Mouse (Mus musculus): ENCODE results near the gene Cib2.
A peak's percentile ranks its signal among the peaks of the same experiment; 100 is the strongest.

Gene Cib2

GRCm38 (mm10) chr9:54544954-54545315 lies 15.1 kb downstream of the Cib2 start:
- no peak for DNase-seq (ENCODE audit: low spot score in 2 of 2)

DNA sequence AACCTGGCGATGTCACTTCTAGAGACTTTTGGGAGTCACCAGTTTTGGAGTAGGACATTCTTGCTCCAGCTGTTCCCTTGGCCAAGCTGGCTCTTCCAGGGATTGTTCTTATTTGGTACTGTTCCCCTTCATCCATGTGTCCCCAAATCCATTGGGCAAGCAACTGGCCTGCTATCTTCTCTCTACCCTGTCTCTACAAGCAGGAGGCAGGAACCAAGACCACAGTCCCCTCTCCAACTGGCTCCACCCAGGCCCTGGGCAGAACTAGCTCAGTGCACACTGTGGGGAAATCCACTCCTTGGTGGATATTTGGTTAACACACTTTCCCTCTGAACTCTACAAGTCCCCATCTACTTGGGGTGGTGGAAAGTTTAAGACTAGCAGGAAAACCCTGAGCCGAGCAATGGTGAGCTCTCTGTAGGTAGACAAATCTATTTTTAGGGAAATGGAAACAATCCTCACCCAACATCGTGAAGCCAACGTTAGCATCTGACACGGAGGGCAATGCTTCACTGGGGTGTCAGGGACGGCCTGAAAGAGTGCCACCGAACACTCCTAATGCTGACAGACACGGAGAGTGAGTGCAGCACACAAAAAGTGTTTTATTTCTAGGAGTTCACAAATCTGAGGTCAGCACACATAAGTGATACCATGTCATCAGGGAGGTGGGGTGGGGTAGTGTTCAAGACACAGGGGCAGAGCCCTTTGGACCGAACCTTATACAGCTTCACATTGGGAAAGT lies 15.6 kb downstream of the Cib2 start:
- no peak for DNase-seq (ENCODE audit: low spot score in 2 of 2)

DNA sequence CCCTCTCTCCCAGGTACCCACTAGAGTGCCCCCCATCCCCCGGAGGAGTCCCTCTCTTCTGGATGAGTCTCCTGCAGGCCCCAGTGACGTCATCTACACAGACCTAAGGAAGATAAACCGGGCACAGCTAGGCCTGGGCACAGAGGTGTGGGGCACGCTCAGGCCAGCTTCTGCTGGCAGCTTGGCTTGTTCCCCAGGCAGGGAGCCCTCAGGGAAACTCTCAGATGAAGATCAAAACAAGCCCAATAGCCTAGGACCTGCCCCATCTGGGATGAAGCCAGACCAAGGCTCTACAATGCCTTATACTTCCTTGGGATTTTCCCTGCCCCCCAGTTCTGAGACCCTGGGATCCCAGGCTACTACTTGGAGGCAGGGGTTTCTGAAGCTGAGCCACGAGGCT lies 19.2 kb downstream of the Cib2 start:
- DNase-seq (ENCODE audit: low spot score in 2 of 2), result no peak

DNA sequence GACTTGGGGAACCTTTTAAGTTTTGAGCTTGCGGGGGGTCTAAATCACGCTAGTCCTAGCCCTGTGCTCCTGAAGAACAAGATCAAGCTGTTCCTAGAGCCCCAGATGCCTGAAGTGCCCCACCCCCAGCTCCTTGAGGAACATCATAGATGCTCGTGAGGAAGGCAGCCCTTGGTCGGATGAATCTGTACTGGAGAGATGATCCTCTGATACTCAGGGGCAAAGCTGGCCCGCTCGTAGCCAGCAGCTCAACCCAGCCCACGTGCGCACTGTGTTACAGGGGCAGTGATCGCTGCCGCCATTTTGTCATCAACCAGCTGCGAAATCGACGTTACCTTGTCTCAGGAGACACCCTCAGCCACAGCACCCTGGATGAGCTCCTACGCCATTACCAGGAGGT lies 21.3 kb downstream of the Cib2 start, which contains the start of gene Sh2d7:
Gene Sh2d7, plus strand, starts transcription at position 301 of the 400 bp plus-strand sequence.
- DNase-seq (ENCODE audit: low spot score in 2 of 2), result no peak

DNA sequence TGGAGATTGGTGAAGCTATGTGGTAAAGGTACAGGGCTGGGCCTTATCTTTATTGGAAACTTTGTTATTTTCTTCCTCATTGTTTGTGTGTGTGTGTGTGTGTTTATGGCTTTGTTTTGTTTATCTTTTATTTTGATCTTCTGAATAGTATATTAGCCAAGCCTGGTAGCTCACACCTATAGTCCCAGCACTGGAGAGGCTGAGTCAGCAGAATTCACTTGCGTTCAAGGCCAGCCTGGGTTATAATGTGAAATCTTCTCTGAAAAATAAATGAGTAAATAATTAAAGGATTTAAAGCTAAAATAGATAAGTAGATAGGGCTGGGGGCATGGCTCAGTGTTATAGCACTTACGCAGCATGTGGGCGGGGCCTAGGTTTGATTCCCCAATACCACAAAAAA lies 21.8 kb downstream of the Cib2 start:
- no peak for DNase-seq (ENCODE audit: low spot score in 2 of 2)

DNA sequence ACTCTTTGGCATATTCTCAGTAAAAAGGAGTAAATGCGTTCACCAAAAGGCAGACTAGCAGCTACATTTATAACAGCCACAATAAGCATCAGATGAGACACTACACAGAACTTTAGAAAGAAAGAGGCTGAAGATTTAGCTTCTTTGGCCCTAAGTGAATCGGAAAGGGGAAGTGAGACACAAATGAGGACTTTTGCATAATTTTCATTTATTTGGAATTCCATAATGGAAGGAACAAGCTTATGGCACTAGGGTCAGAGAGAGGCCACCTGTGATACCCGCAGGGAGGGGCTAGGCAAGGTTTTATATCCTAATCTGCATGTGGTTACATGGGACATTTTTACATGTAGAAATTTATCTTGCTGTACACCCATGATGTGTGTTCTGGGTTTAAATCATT lies 22.5 kb downstream of the Cib2 start:
- no peak for DNase-seq (ENCODE audit: low spot score in 2 of 2)

GRCm38 (mm10) chr9:54537030-54537429 lies 23.0 kb downstream of the Cib2 start:
- DNase-seq (ENCODE audit: low spot score in 2 of 2), result no peak

GRCm38 (mm10) chr9:54536236-54536635 lies 23.8 kb downstream of the Cib2 start:
- no peak for DNase-seq (ENCODE audit: low spot score in 2 of 2)

- no peak for DNase-seq (ENCODE audit: low spot score in 2 of 2)
Measured at GRCm38 (mm10) chr9:54533975-54534374, 26.0 kb downstream of the Cib2 start.

GRCm38 (mm10) chr9:54532926-54533325 lies 27.1 kb downstream of the Cib2 start:
- no peak for DNase-seq (ENCODE audit: low spot score in 2 of 2)

- DNase-seq (ENCODE audit: low spot score in 2 of 2), result no peak
Measured at GRCm38 (mm10) chr9:54531421-54531820, 28.6 kb downstream of the Cib2 start.

- DNase-seq (ENCODE audit: low spot score in 2 of 2), result no peak
Measured at GRCm38 (mm10) chr9:54530836-54531235, 29.2 kb downstream of the Cib2 start.

DNA sequence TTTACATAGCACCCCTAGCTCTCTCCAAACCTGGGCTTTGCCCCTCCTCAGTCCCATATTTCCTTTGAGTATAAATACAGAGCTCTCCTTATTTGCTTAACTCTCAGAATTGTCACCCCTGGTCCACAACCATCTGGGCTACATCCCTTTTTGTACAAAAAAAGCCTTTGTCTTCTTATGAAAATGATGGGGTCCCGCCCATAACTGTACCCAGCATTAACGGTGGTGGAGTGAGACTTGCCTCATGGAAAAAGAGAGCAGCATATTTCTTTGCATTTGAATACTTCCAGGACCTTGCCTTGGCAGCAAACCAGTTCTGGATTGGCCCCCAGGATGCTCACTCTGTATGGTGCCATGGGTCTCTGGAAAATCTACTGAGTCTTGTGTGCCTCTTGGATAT lies 30.1 kb downstream of the Cib2 start:
- no peak for DNase-seq (ENCODE audit: low spot score in 2 of 2)

DNA sequence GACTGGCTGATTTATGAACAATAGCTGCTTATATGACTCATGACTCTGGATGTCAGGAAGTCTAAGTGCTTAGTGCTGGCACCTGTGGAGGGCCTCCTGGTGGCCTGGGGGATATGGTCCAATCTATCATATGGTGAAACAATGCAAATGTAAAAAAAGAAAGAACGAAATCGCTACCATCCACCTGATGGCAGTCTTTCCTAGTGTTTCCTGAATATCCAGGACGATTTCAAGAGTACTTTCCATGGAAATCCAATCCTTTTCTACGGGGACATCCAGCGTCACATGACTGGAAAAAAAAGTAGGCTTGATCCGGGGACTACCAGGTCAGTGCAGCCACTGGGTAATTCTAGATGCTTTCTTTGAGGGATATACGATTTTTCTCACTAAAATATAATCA lies 32.3 kb downstream of the Cib2 start:
- DNase-seq (ENCODE audit: low spot score in 2 of 2), result no peak

DNA sequence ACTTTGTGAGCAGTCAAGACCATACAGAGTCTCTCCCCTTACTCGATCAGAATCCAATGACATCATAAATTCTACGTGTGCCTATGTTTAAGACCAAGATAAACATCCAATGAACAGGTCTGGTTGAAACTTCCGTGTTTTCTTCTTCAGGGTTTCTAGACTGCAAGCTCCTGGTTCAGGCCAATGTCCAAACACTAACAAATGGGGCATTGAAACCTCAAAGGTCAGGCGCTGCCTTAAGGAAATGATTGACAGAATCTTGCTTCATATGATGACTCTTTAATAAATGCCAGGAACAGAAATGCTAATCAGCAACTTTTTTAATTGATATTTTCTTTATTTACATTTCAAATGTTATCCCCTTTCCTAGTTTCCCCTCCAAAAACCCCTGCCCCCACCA lies 39.7 kb downstream of the Cib2 start:
- no peak for DNase-seq (ENCODE audit: low spot score in 2 of 2)

DNA sequence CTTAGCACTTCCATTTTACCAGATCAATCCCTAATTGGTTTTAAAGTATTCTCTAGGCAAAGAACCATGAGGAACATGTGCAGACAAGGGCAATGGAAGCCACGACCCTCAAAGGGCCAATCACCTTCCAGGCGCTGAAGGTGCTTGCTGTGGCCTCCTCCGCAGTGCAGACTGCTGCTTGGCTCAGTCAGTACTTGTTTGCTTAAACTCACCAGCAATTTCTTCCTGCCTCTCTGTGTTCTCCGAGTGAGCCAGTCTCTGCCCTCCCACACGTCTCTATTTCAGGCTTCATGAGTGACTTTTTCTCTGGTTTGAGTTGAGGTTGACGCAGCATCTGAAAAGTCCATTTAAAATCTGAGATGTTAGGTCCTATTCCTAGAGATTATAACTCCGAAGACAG lies 41.1 kb downstream of the Cib2 start:
- no peak for DNase-seq (ENCODE audit: low spot score in 2 of 2)

DNA sequence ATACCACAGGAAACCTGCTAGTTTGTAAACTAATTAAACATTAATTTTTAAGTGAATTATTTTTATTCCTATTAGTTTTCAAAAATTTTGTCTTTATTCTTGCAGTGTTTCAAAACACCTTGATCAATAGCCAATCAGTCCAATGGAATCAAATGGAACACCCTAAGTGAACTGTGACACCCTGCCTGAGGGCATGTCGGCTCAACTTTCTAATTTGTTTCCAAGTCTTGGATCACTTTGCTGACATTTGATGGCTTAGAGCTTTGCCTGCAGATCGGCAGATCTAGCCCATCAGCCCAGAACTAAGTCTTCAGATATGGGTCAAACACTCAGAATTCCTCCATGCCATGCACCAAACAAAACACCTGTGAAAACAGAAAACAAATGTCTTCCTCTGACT lies 44.0 kb downstream of the Cib2 start:
- no peak for DNase-seq (ENCODE audit: low spot score in 2 of 2)

- no peak for DNase-seq (ENCODE audit: low spot score in 2 of 2)
Measured at GRCm38 (mm10) chr9:54502873-54503272, 57.1 kb downstream of the Cib2 start.

- DNase-seq (ENCODE audit: low spot score in 2 of 2), result no peak
Measured at GRCm38 (mm10) chr9:54502111-54502495, 57.9 kb downstream of the Cib2 start.

GRCm38 (mm10) chr9:54501453-54502110 lies 58.4 kb downstream of the Cib2 start, which contains the start of gene Dmxl2:
Gene Dmxl2, minus strand, starts transcription at chr9:54501626.
- peak; percentile 67 to 86 for DNase-seq (ENCODE audit: low spot score in 2 of 2)

DNA sequence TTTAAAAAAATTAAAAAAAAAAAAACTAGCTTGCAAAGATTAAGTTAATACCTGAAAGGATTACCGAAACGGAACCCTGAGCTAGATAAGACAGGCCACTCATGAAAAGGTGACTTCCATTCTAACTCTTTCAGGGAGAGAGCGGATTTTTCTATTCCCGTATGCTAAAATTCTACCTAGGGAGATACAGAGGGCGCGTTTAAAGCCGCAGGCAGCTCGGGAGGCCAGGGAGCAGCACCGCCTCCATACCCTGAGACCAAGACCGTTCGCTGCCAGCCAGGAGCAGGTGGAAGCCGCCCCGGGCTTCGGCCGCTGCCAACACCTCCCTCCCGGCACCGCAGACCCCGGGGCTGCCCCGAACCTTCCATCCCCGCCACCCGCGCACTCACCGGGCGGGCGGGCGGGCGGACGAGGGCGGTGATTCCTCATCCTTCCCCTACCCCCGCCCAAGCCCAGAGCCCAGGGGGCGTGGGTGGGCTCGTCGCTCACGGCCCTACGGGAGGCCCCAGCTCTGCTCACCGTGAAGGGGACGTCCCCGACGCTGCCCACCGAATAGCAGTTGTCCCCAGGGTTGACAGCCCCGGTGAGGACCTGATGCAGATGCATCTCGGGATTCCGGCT lies 59.1 kb downstream of the Cib2 start:
- DNase-seq (ENCODE audit: low spot score in 2 of 2), result peak in 1 of 2 experiments; percentile 64

- no peak for DNase-seq (ENCODE audit: low spot score in 2 of 2)
Measured at GRCm38 (mm10) chr9:54499791-54500190, 60.2 kb downstream of the Cib2 start.

DNA sequence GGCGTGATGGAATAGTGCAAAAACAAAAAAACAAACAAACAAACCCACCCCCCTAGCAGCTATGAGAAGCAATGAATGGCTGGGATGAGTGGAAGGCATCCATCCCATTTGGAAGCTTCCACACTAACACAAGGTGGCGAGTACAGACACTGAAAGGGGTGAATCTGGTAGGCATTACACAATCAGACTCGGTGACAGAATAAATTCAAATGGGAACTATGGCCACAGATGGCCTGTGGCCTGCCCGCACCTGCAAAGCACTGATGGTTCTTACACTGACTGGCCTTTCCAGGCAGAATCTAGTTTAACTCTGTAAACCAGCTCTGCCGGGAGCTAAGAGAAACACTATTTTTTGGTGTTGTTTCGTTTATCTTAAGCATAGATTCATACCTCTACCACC lies 60.7 kb downstream of the Cib2 start:
- DNase-seq (ENCODE audit: low spot score in 2 of 2), result no peak
